Mouse (Mus musculus) stomach, embryonic 15.5 days (tissue): ENCODE results near the gene Gm28374. TPM values are rescaled to one million over a fixed set of nuclear protein-coding genes. Genes with fewer than 3 reads are reported as not detected.

Source experiments
- ATAC-seq: fragments of 200-750 bp; cut with Nextera tagmentation; 2 replicates; pipeline ENCODE4 v1.8.0; 2017; ENCODE audit warnings: low read depth, moderate number of reproducible peaks, moderate TSS enrichment; ENCODE audit not compliant: insufficient read depth, low FRiP score
- H3K27ac ChIP-seq: fragments of 300-500 bp; sonication (generic); 2 replicates; pipeline ENCODE4 v1.5.1; 2015; ENCODE audit warnings: mild to moderate bottlenecking, inconsistent platforms
- H3K27me3 ChIP-seq: fragments of 300-500 bp; sonication (generic); replicated peaks from 2 replicates; pipeline ENCODE4 v1.6.1; 2015; ENCODE audit warnings: inconsistent platforms
- H3K36me3 ChIP-seq: fragments of 300-500 bp; sonication (generic); 2 replicates; pipeline ENCODE4 v1.6.1; 2015; ENCODE audit warnings: inconsistent platforms
- H3K4me1 ChIP-seq: fragments of 300-500 bp; sonication (generic); 2 replicates; pipeline ENCODE4 v1.6.1; 2015; ENCODE audit warnings: inconsistent platforms
- H3K4me2 ChIP-seq: fragments of 300-500 bp; sonication (generic); 2 replicates; pipeline ENCODE4 v1.6.1; 2015; ENCODE audit warnings: mild to moderate bottlenecking, inconsistent platforms
- H3K4me3 ChIP-seq: fragments of 300-500 bp; sonication (generic); replicated peaks from 2 replicates; pipeline ENCODE4 v1.5.1; 2015; ENCODE audit warnings: inconsistent platforms
- H3K9ac ChIP-seq: fragments of 300-500 bp; sonication (generic); 2 replicates; pipeline ENCODE4 v1.6.1; 2015; ENCODE audit warnings: inconsistent platforms
- H3K9me3 ChIP-seq: fragments of 300-500 bp; sonication (generic); 2 replicates; pipeline ENCODE4 v1.6.1; 2016; ENCODE audit warnings: inconsistent platforms
- WGBS: fragments of 180-500 bp; shearing (Covaris S2); methylation state at CpG from one replicate; pipeline ENCODE4 v1.1.7; 2015; 5-methylcytosine and 5-hydroxymethylcytosine counted together
- polyA plus RNA-seq: library from polyadenylated mRNA; unstranded; fragments of >200 nt; fragmentation: Nextera tagmentation; extraction: Ambion mirVana; gene quantifications from 2 replicates; pipeline ENCODE4 v1.2.1, GENCODE M21; 2015

The Gm28374 gene
- polyA plus RNA-seq, 1 experiment from 2014 or later, result 2.3 TPM

GRCm38 (mm10) chr19:6079983-6080480 is 2.0 kb downstream of the Gm28374 start, which contains the start of gene Tmem262:
Gene Tmem262 (plus strand): TSS chr19:6080033.
- H3K27ac ChIP-seq, result no peak within 1 kb of the TSS
- H3K4me3 ChIP-seq, result no peak within 1 kb of the TSS
- ATAC-seq, result no peak
- peaks cover 22% of the 10 kb centered on the region for H3K4me1 ChIP-seq
- H3K27me3 ChIP-seq, result no peaks in the 10 kb centered on the region
- H3K36me3 ChIP-seq, result peaks cover 22% of the 10 kb centered on the region
- no peak within 1 kb of the TSS for H3K9ac ChIP-seq
- H3K9me3 ChIP-seq, result no peaks in the 10 kb centered on the region
- 91% methylated on average over 12 of the region's 12 CpGs for whole genome bisulfite sequencing
- no peak within 1 kb of the TSS for H3K4me2 ChIP-seq

- ATAC-seq, result peak; percentile 85
- peaks cover 14% of the 10 kb centered on the region for H3K36me3 ChIP-seq
- peak within 1 kb of the TSS; percentile 92 for H3K4me3 ChIP-seq
- H3K27ac ChIP-seq, result peak within 1 kb of the TSS; percentile 89
- H3K9me3 ChIP-seq, result no peaks in the 10 kb centered on the region
- under 1% methylated on average over 33 of the region's 33 CpGs for WGBS
- peak within 1 kb of the TSS; percentile 80 for H3K4me2 ChIP-seq
- peaks cover 16% of the 10 kb centered on the region; the same call in 1 of the 2 replicates for H3K4me1 ChIP-seq
- peak within 1 kb of the TSS; percentile 67; the same call in 1 of the 2 replicates for H3K9ac ChIP-seq
- H3K27me3 ChIP-seq, result no peaks in the 10 kb centered on the region
These were observed 5.3 kb downstream of the Gm28374 start, which contains the start of gene Vps51 for GRCm38 (mm10) chr19:6076564-6077393. Gene Vps51 (minus strand): TSS chr19:6077231.

GRCm38 (mm10) chr19:6073889-6074288 is 8.2 kb downstream of the Gm28374 start:
- WGBS, result 83% methylated on average over 5 of the region's 5 CpGs
- Histone ChIP-seq H3K27me3 (no peaks in the 10 kb centered on the region), H3K4me3 (no peak overlapping the region), H3K9me3 (no peaks in the 10 kb centered on the region), H3K4me2 (no peak overlapping the region), H3K36me3 (peaks cover 26% of the 10 kb centered on the region), H3K4me1 (peaks cover 16% of the 10 kb centered on the region; the same call in 1 of the 2 replicates), H3K9ac (no peak overlapping the region), H3K27ac (no peak overlapping the region)
- ATAC-seq, result no peak

GRCm38 (mm10) chr19:6071261-6071660 is 10.8 kb downstream of the Gm28374 start:
- Histone ChIP-seq H3K27ac (no peak overlapping the region), H3K9me3 (no peaks in the 10 kb centered on the region), H3K27me3 (no peaks in the 10 kb centered on the region), H3K4me1 (peaks cover 32% of the 10 kb centered on the region), H3K4me3 (no peak overlapping the region), H3K4me2 (no peak overlapping the region), H3K36me3 (peaks cover 28% of the 10 kb centered on the region), H3K9ac (no peak overlapping the region)
- ATAC-seq, result no peak
- 90% methylated on average over 19 of the region's 19 CpGs for WGBS

- Histone ChIP-seq H3K27me3 (no peaks in the 10 kb centered on the region), H3K9me3 (no peaks in the 10 kb centered on the region), H3K4me2 (no peak overlapping the region), H3K9ac (no peak overlapping the region), H3K4me3 (no peak overlapping the region), H3K27ac (no peak overlapping the region), H3K36me3 (peaks cover 28% of the 10 kb centered on the region), H3K4me1 (peaks cover 28% of the 10 kb centered on the region)
- 89% methylated on average over 31 of the region's 31 CpGs for WGBS
- ATAC-seq, result no peak
These were observed 11.3 kb downstream of the Gm28374 start for GRCm38 (mm10) chr19:6070571-6071250.

GRCm38 (mm10) chr19:6069851-6070250 is 12.2 kb downstream of the Gm28374 start:
- H3K9ac ChIP-seq, result no peak overlapping the region
- no peaks in the 10 kb centered on the region for H3K27me3 ChIP-seq
- H3K27ac ChIP-seq, result no peak overlapping the region
- H3K4me1 ChIP-seq, result peaks cover 22% of the 10 kb centered on the region
- no peak overlapping the region for H3K4me3 ChIP-seq
- 90% methylated on average over 10 of the region's 10 CpGs for WGBS
- H3K36me3 ChIP-seq, result peaks cover 22% of the 10 kb centered on the region
- no peak for ATAC-seq
- H3K9me3 ChIP-seq, result no peaks in the 10 kb centered on the region
- no peak overlapping the region for H3K4me2 ChIP-seq

GRCm38 (mm10) chr19:6068951-6069350 is 13.1 kb downstream of the Gm28374 start:
- no peak overlapping the region for H3K9ac ChIP-seq
- WGBS, result 67% methylated on average over 4 of the region's 4 CpGs
- H3K4me1 ChIP-seq, result peaks cover 20% of the 10 kb centered on the region
- no peaks in the 10 kb centered on the region for H3K9me3 ChIP-seq
- H3K27me3 ChIP-seq, result no peaks in the 10 kb centered on the region
- ATAC-seq, result no peak
- no peak overlapping the region for H3K4me2 ChIP-seq
- H3K27ac ChIP-seq, result no peak overlapping the region
- no peak overlapping the region for H3K4me3 ChIP-seq
- peaks cover 22% of the 10 kb centered on the region for H3K36me3 ChIP-seq

- 8% methylated on average over 33 of the region's 33 CpGs for WGBS
These were observed 14.2 kb downstream of the Gm28374 start, which contains the start of gene Tm7sf2 for GRCm38 (mm10) chr19:6067724-6068415. Gene Tm7sf2 (minus strand): TSS chr19:6068373.

GRCm38 (mm10) chr19:6067011-6067723 is 14.9 kb downstream of the Gm28374 start:
- Histone ChIP-seq H3K27me3 (no peaks in the 10 kb centered on the region), H3K4me2 (peak overlapping the region; percentile 99), H3K36me3 (peaks cover 22% of the 10 kb centered on the region), H3K9ac (peak overlapping the region; percentile 46; the same call in 1 of the 2 replicates), H3K4me3 (peak overlapping the region; percentile 50), H3K9me3 (no peaks in the 10 kb centered on the region), H3K27ac (peak overlapping the region; percentile 85), H3K4me1 (peaks cover 30% of the 10 kb centered on the region)
- 1% methylated on average over 30 of the region's 30 CpGs for WGBS
- ATAC-seq, result peak; percentile 50

More at GRCm38 (mm10) chr19:6067724-6068415, 14.2 kb downstream of the Gm28374 start, which contains the start of gene Tm7sf2:
- H3K4me1 ChIP-seq, result peaks cover 24% of the 10 kb centered on the region
- ATAC-seq, result peak; percentile 94
- no peaks in the 10 kb centered on the region for H3K9me3 ChIP-seq
- H3K4me3 ChIP-seq, result peak within 1 kb of the TSS; percentile 50
- peak within 1 kb of the TSS; percentile 99 for H3K4me2 ChIP-seq
- peaks cover 22% of the 10 kb centered on the region for H3K36me3 ChIP-seq
- H3K9ac ChIP-seq, result peak within 1 kb of the TSS; percentile 46; the same call in 1 of the 2 replicates
- no peaks in the 10 kb centered on the region for H3K27me3 ChIP-seq
- H3K27ac ChIP-seq, result peak within 1 kb of the TSS; percentile 85

- peak overlapping the region; percentile 50 for H3K4me3 ChIP-seq
- ATAC-seq, result no peak
- peaks cover 35% of the 10 kb centered on the region for H3K4me1 ChIP-seq
- peaks cover 22% of the 10 kb centered on the region for H3K36me3 ChIP-seq
- 34% methylated on average over 5 of the region's 5 CpGs for WGBS
- peak overlapping the region; percentile 46; the same call in 1 of the 2 replicates for H3K9ac ChIP-seq
- H3K27ac ChIP-seq, result peak overlapping the region; percentile 85; the same call in 1 of the 2 replicates
- no peaks in the 10 kb centered on the region for H3K27me3 ChIP-seq
- peak overlapping the region; percentile 99 for H3K4me2 ChIP-seq
- no peaks in the 10 kb centered on the region for H3K9me3 ChIP-seq
These were observed 15.5 kb downstream of the Gm28374 start for GRCm38 (mm10) chr19:6066571-6066970.

- Histone ChIP-seq H3K9me3 (no peaks in the 10 kb centered on the region), H3K4me1 (peaks cover 40% of the 10 kb centered on the region), H3K27ac (no peak overlapping the region), H3K27me3 (no peaks in the 10 kb centered on the region), H3K9ac (no peak overlapping the region), H3K4me3 (peak overlapping the region; percentile 93; the same call in 1 of the 2 replicates), H3K4me2 (peak overlapping the region; percentile 98; the same call in 1 of the 2 replicates), H3K36me3 (peaks cover 3% of the 10 kb centered on the region; the same call in 1 of the 2 replicates)
- WGBS, result 93% methylated on average over 6 of the region's 6 CpGs
- ATAC-seq, result no peak
These were observed 19.0 kb downstream of the Gm28374 start for GRCm38 (mm10) chr19:6063081-6063480.
